Mouse (Mus musculus) midbrain, embryonic 14.5 days (tissue): ENCODE results near the gene Cnr1. TPM values are rescaled to one million over a fixed set of nuclear protein-coding genes. Genes with fewer than 3 reads are reported as not detected.

Experiments
- ATAC-seq: fragments of 200-750 bp; cut with Nextera tagmentation; 2 replicates; pipeline ENCODE4 v1.8.0; 2017; ENCODE audit warnings: moderate number of reproducible peaks, moderate library complexity; ENCODE audit not compliant: low FRiP score, low TSS enrichment
- DNase-seq: peaks from one replicate; pipeline ENCODE4 v3.0.0-alpha.2; 2015
- H3K27ac ChIP-seq: fragments of 300-500 bp; sonication (generic); replicated peaks from 2 replicates; pipeline ENCODE4 v1.5.1; 2014; ENCODE audit warnings: mild to moderate bottlenecking, low read depth, low read length, moderate library complexity
- H3K27me3 ChIP-seq: fragments of 300-500 bp; sonication (generic); 2 replicates; pipeline ENCODE4 v1.6.1; 2014; ENCODE audit warnings: low read length, control low read depth, mixed read lengths; ENCODE audit not compliant: control insufficient read depth, insufficient read depth
- H3K36me3 ChIP-seq: fragments of 300-500 bp; sonication (generic); 2 replicates; pipeline ENCODE4 v1.6.1; 2014; ENCODE audit warnings: low read length, control low read depth; ENCODE audit not compliant: control insufficient read depth, insufficient read depth
- H3K4me1 ChIP-seq: fragments of 300-500 bp; sonication (generic); 2 replicates; pipeline ENCODE4 v1.6.1; 2014; ENCODE audit warnings: mild to moderate bottlenecking, antibody characterized with exemption, low read length, control low read depth; ENCODE audit not compliant: control insufficient read depth, insufficient read depth
- H3K4me2 ChIP-seq: fragments of 300-500 bp; sonication (generic); 2 replicates; pipeline ENCODE4 v1.6.1; 2014; ENCODE audit warnings: mild to moderate bottlenecking, low read length, moderate library complexity
- H3K4me3 ChIP-seq: fragments of 300-500 bp; sonication (generic); replicated peaks from 2 replicates; pipeline ENCODE4 v1.5.1; 2014; ENCODE audit warnings: low read depth, low read length
- H3K9ac ChIP-seq: fragments of 300-500 bp; sonication (generic); replicated peaks from 2 replicates; pipeline ENCODE4 v1.6.1; 2014; ENCODE audit warnings: mild to moderate bottlenecking, low read length, moderate library complexity
- H3K9me3 ChIP-seq: fragments of 300-500 bp; sonication (generic); 2 replicates; pipeline ENCODE4 v1.6.1; 2016; ENCODE audit warnings: low read length, control low read depth, mixed read lengths; ENCODE audit not compliant: control insufficient read depth
- WGBS: fragments of 180-500 bp; shearing (Covaris S2); extraction: QIAGEN DNeasy Blood & Tissue Kit; methylation state at CpG from one replicate; pipeline ENCODE4 v1.1.7; 2014; 5-methylcytosine and 5-hydroxymethylcytosine counted together
- polyA plus RNA-seq: library from polyadenylated mRNA; unstranded; fragments of >200 nt; fragmentation: Nextera tagmentation; extraction: Ambion mirVana; gene quantifications from 2 replicates; pipeline ENCODE4 v1.2.1, GENCODE M21; 2014

Cnr1 gene
- polyA plus RNA-seq, 1 experiment from 2014 or later: 80.8 TPM

DNA sequence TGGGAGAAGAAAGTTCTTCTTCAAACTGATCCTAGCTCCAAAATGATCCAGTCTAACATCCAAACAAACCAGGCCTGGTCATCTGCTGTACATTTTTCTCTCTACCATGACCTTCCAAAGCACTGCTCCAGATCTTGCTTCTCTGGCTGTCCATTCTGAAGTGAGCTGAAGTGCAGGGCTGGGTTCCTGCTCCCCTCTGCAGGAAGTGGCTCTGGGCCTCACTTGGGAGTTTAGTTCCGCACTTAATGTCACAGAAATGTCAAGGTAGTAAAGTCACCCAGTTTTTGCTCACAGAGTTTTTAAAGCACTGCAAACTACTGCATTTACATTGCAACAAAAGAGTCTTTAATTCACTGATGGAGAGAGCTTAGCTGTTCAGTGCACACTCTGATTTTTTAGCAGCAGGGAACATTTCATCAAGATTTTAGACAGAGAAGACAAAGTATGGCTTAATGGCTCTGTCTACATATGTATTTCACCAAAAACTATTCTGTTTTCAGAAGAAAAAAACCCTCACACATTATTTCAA is 20.5 kb upstream of the Cnr1 start:
- Histone ChIP-seq H3K27me3 (no peaks in the 10 kb centered on the region), H3K9ac (no peak overlapping the region), H3K27ac (no peak overlapping the region), H3K4me2 (no peak overlapping the region), H3K36me3 (no peaks in the 10 kb centered on the region), H3K4me3 (no peak overlapping the region), H3K4me1 (no peaks in the 10 kb centered on the region), H3K9me3 (no peaks in the 10 kb centered on the region)
- ATAC-seq (no peak), DNase-seq (no peak)
- WGBS: 71% methylated on average over 1 of the region's 1 CpGs

DNA sequence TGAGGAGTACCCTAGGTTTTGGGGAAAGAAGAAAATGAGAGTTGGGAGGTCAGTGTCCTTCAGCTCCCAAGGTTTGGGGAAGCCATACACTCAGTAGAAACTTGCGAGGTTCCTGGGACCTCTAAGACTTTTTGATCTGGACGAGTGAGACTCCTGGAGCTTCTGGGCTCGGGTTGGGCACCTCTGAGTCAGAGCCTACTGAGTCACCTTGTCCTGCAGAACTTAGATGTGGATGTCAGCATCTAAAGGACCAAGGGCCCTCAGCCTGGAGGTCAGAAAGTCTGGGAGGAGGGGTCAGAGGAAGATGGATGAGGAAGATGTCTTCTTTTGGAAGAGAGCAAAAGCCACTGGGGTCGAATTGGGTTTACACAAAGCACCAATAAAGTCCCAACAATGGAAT is 19.6 kb upstream of the Cnr1 start:
- no peak for DNase-seq
- no peak overlapping the region for H3K4me2 ChIP-seq
- no peaks in the 10 kb centered on the region for H3K4me1 ChIP-seq
- no peak overlapping the region for H3K27ac ChIP-seq
- no peak overlapping the region for H3K4me3 ChIP-seq
- no peaks in the 10 kb centered on the region for H3K9me3 ChIP-seq
- H3K9ac ChIP-seq: no peak overlapping the region
- no peaks in the 10 kb centered on the region for H3K27me3 ChIP-seq
- H3K36me3 ChIP-seq: no peaks in the 10 kb centered on the region
- ATAC-seq: no peak
- 81% methylated on average over 4 of the region's 4 CpGs for WGBS

GRCm38 (mm10) chr4:33908786-33909185 is 15.6 kb upstream of the Cnr1 start:
- ATAC-seq (no peak), DNase-seq (no peak)
- no peak overlapping the region for H3K4me3 ChIP-seq
- H3K27ac ChIP-seq: no peak overlapping the region
- 37% methylated on average over 3 of the region's 3 CpGs for WGBS
- no peak overlapping the region for H3K9ac ChIP-seq
- no peaks in the 10 kb centered on the region for H3K36me3 ChIP-seq
- H3K9me3 ChIP-seq: no peaks in the 10 kb centered on the region
- no peak overlapping the region for H3K4me2 ChIP-seq
- H3K4me1 ChIP-seq: no peaks in the 10 kb centered on the region
- no peaks in the 10 kb centered on the region for H3K27me3 ChIP-seq

DNA sequence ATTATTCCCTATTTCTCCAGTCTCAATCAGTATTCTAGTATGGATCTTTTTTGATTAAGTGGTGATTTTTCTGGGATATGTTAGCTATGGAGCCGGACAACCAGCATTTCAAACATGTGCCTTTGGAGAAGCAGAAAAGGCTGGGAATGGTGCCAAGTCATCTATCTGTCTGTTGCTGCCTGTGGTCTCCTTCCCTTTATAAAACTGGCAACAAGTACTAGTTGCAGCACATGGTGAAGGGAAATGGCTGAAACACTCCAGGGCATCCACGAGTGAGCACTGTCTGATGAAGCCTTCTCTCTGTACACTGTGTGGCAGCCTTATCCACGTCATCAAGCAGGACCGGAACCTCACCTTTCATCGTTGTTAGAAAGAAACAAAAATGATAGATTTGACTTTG is 8.7 kb upstream of the Cnr1 start:
- DNase-seq: peak; percentile 22
- H3K4me3 ChIP-seq: no peak overlapping the region

DNA sequence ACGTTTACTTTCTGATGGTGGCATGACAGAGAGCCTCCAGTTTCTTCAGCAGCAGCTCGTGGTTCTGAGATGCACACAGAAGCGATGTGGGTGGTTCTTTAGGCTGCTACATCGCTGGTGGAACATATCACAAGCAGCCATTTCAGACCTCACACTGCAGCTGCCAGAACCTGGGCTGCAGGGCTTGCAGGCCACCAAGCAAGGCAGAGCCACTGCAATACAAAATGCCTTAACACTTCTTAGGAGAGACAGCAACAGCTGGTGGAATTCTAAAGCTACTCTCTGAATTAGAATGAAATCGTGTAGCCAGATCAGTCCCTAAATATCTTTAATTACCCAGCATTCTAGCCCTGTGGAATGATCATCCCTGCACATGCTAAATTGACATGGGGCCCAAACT is 3.6 kb upstream of the Cnr1 start:
- Histone ChIP-seq H3K27ac (no peak overlapping the region), H3K4me2 (no peak overlapping the region), H3K27me3 (no peaks in the 10 kb centered on the region), H3K9me3 (no peaks in the 10 kb centered on the region), H3K4me1 (0 out of 2 replicates have a peak, but pooled peaks cover 10% of the 10 kb centered on the region), H3K4me3 (no peak overlapping the region), H3K36me3 (no peaks in the 10 kb centered on the region), H3K9ac (no peak overlapping the region)
- ATAC-seq (no peak), DNase-seq (no peak)
- WGBS: 37% methylated on average over 5 of the region's 5 CpGs

More for the DNA sequence above, 8.7 kb upstream of the Cnr1 start:
- no peak for ATAC-seq
- Histone ChIP-seq H3K36me3 (no peaks in the 10 kb centered on the region), H3K4me1 (no peaks in the 10 kb centered on the region), H3K27ac (no peak overlapping the region), H3K4me2 (no peak overlapping the region), H3K9ac (no peak overlapping the region), H3K9me3 (no peaks in the 10 kb centered on the region), H3K27me3 (no peaks in the 10 kb centered on the region)
- WGBS: 79% methylated on average over 5 of the region's 5 CpGs

- Histone ChIP-seq H3K4me1 (peaks cover 10% of the 10 kb centered on the region; the same call in 1 of the 2 replicates), H3K9me3 (no peaks in the 10 kb centered on the region), H3K9ac (peak overlapping the region; percentile 93), H3K4me3 (peak overlapping the region; percentile 75), H3K36me3 (no peaks in the 10 kb centered on the region), H3K27ac (peak overlapping the region; percentile 92), H3K27me3 (no peaks in the 10 kb centered on the region), H3K4me2 (peak overlapping the region; percentile 88)
- ATAC-seq: peak; percentile 1; the same call in 1 of the 2 replicates
- peak; percentile 69 for DNase-seq
- 2% methylated on average over 19 of the region's 19 CpGs for WGBS
Measured at GRCm38 (mm10) chr4:33923151-33923760, 1.1 kb upstream of the Cnr1 start.

- ATAC-seq: peak; percentile 67
- no peaks in the 10 kb centered on the region for H3K9me3 ChIP-seq
- DNase-seq: peak; percentile 79
- peak overlapping the region; percentile 88 for H3K4me2 ChIP-seq
- under 1% methylated on average over 55 of the region's 55 CpGs for WGBS
- H3K9ac ChIP-seq: peak overlapping the region; percentile 93
- no peaks in the 10 kb centered on the region for H3K36me3 ChIP-seq
- no peaks in the 10 kb centered on the region for H3K27me3 ChIP-seq
- H3K4me1 ChIP-seq: peaks cover 10% of the 10 kb centered on the region; the same call in 1 of the 2 replicates
- peak overlapping the region; percentile 92 for H3K27ac ChIP-seq
- H3K4me3 ChIP-seq: peak overlapping the region; percentile 75
Measured at GRCm38 (mm10) chr4:33923761-33924233, 596 bp upstream of the Cnr1 start.

GRCm38 (mm10) chr4:33924889-33925245 is 474 bp downstream of the Cnr1 start:
- H3K4me3 ChIP-seq: peak overlapping the region; percentile 75
- H3K4me1 ChIP-seq: peaks cover 10% of the 10 kb centered on the region; the same call in 1 of the 2 replicates
- ATAC-seq: peak; percentile 64
- H3K36me3 ChIP-seq: no peaks in the 10 kb centered on the region
- no peaks in the 10 kb centered on the region for H3K9me3 ChIP-seq
- peak; percentile 78 for DNase-seq
- peak overlapping the region; percentile 88 for H3K4me2 ChIP-seq
- WGBS: 0% methylated on average over 24 of the region's 24 CpGs
- H3K27ac ChIP-seq: peak overlapping the region; percentile 92
- H3K9ac ChIP-seq: peak overlapping the region; percentile 93
- no peaks in the 10 kb centered on the region for H3K27me3 ChIP-seq

DNA sequence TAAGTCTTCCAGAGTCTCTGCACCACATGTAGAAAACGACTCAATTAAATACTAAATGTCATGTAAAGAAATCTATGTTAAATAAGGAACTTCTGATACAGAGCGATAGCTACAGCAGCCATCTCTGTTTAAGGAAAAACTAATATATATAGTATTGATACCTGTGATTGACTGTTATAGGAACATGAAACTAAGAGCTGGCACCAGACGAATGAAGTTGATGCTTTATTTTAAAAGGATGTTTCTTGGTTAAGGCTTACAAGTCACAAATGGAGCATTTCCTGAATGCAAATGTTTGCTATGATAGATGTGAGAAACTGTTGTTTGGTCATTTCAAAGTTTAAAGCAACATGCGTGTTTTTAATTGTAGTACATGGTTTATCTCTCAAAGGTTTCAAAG is 1.1 kb downstream of the Cnr1 start:
- Histone ChIP-seq H3K27ac (peak overlapping the region; percentile 92), H3K9me3 (no peaks in the 10 kb centered on the region), H3K36me3 (no peaks in the 10 kb centered on the region), H3K4me2 (peak overlapping the region; percentile 88), H3K27me3 (no peaks in the 10 kb centered on the region), H3K4me1 (peaks cover 10% of the 10 kb centered on the region; the same call in 1 of the 2 replicates), H3K4me3 (peak overlapping the region; percentile 75), H3K9ac (peak overlapping the region; percentile 93)
- peak; percentile 19 for DNase-seq
- no peak for ATAC-seq
- WGBS: 58% methylated on average over 4 of the region's 4 CpGs
